Mouse (Mus musculus) fibroblast of lung, adult 2 months (primary cell): ENCODE results near the gene AI481877.
"Not testable (repeated sequence)": the region's sequence is repeated elsewhere in the genome, so short reads cannot be mapped to it uniquely, and the experiment has no call there.

ENCODE experiments used
- DNase-seq: peaks from one replicate; pipeline ENCODE4 v3.0.0-alpha.2; 2011; ENCODE audit warnings: low read depth

The AI481877 gene

GRCm38 (mm10) chr4:59138507-59139033 is at the start of gene AI481877:
AI481877 (minus strand) TSS chr4:59138983.
- DNase-seq, result not testable (repeated sequence)

GRCm38 (mm10) chr4:59188474-59188801 is 49.7 kb upstream of the AI481877 start:
- no peak for DNase-seq

GRCm38 (mm10) chr4:59187289-59187688 is 48.5 kb upstream of the AI481877 start:
- DNase-seq, result no peak

DNA sequence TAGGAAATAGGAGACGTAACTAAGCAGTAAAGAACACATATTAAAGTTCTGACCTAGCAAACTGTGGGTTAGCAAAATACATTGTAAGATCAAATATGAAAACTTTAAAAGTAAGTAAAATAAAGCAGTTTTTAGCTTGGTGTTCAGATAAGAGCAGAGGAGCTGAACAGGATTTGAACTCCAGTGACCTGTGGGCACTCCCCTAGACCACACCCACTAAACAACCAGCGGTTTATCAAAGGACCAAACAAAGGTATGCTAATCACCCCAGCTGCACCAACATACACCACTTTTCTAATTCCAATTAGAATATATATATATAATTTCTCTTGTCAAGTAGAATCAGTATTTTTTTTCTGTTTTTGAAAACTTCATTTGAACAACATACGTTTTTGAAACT is 46.9 kb upstream of the AI481877 start:
- no peak for DNase-seq

- DNase-seq, result no peak
Observed at GRCm38 (mm10) chr4:59181320-59182271, 42.8 kb upstream of the AI481877 start.

DNA sequence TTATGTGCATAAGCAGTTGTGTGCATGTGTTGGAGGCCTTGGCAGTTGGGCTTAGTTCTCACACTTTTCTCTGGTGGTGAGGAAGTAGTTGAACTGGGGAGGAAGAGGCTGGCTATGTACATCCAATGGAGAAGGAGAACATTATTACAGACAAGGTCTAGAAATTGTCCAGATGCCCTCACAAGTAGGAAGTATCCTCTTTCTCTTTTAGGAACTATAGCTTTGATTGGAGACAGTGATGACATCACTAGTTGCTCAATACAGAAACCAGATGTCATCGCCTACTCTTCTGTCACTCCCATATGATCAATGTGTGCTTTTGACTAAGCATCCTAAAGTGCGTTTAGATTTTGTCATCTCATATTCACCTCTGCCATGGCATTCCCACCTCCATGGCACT is 38.8 kb upstream of the AI481877 start:
- DNase-seq, result no peak

DNA sequence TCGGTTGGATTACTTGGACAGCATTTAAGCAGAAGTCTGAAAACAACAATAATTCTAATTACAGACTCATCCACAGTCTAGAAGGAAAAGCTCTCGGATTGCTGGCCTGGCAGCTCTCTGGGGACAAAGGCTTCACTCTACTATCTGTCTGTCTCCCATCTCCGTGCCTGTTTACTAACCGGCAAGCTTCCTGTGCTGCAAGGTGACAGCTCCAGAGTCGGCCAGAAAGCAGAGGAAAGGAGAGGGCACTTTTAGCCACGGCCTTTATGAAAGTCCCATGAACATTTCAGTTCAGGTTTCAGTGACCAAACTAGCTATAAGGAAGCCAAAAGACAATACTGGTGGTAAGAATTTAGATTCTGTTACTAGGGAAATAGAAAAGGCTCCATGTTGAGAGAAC is 37.1 kb upstream of the AI481877 start:
- DNase-seq, result no peak

DNA sequence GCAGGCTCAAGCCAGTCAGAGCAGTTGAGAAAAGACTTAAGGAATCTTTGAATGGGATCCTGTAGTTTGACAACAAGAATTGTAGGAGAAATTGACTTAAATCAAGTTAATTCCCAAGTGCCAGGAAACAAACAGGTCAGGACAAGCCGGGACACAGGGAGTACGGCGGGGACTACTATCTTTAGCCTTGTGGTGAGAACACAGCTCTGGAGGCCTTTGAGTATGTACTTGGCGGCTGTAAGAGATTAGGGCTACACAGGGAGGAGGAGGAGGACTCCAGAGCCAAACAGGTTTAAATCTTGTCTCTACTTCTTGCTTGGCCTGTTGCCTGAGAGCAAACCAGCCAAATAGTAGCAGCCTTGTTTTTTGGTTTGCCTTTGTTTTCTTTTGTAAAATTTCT is 36.2 kb upstream of the AI481877 start:
- DNase-seq, result no peak

DNA sequence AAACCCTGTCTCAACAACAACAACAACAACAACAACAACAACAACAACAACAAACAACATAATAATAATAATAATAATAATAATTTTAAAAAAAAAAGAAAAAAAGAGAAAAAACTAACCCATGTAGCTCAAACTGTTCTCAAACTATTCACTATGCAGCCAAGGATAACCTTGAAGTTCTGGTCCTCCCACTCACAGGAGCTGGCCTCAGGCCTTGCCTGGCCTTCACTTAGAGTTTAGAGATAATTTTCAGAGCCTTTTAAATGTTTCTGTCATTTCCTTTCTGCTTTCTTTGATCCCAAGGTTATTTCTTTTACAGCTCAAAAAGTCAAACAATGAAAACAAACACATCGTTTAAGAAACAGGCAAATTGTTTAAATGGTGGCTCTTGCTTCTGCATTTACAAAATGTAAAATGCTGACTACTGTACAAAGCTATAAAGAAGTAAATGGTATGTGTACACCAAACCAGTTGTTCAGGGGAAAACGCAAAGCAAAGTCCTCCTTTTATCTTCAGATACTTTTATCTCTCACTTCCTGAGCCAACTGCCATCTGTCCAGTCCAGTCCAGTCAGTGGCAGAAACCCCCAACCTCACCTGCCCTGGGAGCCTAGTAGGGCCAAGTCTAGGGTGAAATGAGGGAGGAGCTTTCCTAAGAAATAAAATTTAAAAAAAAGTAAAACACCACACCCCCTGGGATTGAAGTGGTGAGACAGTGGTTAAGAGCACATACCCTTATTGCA is 34.6 kb upstream of the AI481877 start:
- no peak for DNase-seq

GRCm38 (mm10) chr4:59172616-59173015 is 33.8 kb upstream of the AI481877 start:
- DNase-seq, result no peak

- DNase-seq, result no peak
Observed at GRCm38 (mm10) chr4:59169981-59170380, 31.2 kb upstream of the AI481877 start.

DNA sequence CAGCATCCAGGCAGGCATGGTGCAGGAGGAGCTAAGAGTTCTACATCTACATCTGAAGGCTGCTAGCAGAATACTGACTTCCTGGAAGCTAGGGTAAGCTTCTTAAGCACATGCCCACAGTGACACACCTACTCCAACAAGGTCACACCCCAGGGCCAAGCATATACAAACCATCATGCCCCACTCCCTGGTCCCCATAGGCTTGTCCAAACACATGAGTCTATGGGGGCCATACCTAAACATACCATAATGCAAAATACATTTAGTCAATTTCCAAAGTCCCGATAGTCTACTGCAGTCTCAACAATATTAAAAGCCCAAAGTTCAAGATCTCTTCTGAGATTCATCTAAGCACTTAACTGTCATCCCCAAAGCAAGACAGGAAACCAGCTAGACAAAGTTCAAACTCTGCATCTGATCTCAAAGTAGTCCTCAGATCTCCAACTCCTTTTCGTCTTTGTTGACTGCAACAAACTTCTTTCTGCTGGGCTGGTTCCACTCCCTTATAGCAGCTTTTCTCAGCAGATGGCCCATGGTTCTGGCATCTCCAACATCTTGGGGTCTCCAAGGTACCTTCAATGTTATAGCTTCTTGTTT is 28.6 kb upstream of the AI481877 start:
- DNase-seq, result no peak

DNA sequence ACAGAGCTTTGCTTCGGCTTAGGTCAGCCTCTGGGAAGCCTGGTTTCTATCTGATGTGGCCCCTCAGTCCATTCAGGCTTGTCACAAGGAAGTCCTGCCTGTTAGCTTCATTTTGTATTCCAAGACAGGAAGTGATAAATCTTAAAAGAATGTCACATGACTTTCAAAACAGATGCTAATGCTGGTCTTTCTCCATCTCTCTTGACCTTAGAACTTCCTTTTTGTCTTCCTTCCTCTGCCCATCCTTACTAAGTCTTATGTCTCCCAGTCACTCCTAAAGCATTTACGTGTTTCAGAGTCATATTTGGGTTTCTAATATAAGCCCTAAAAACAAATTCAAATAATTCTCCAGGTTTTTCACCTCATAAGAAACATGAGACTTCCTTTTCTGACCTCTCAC is 25.3 kb upstream of the AI481877 start:
- no peak for DNase-seq

DNA sequence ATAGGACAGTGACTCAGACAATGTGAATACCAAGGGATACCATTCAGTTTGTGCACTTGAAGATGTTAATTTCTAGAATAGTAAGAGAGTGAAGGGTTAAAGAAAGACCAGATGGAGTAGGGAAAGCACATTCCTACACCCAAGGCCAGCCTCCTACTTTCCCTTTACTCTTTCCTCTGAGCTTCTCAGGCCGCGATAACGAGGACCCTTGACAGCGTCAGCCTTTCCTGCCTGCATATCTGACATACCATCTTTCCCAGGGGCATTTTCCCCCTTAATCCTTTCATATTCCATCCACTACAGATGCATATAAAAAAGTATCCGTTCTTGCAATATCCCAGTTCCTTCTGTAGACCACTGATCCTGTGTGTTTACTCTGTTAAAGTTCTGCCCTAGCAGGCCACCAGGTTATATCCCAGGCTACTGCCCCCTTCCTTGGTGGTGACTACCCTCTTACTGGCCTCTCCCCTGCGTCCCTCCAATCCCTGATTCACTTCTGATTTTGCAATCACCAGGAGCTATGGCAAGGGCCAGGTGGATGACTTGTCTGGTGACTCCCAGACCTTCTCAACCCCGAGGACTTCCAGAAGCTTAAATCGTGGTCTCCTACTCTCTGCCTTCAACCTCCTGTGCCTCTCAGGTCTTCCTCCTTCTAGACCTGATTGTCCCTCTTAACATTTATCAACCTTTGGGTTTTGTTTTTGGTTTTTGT is 22.3 kb upstream of the AI481877 start:
- no peak for DNase-seq

DNA sequence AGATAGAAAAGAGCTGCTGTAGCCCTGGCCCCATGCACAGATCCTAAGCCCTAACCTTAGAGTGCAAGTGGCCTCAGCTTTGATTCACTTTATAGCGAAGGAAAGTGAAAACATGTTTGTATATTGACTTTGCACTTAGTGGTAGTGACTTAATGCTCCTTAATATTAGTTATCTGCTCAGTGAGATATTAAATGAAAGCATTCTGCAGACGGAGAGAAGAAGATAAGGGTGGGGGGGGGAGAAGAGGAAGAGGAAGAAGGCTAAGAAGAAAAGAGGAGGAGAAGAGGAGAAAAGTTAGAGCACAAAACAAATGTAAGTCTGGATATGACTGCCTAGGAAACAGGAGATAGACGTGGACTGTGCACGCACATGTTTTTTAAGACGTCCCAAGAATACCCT is 21.5 kb upstream of the AI481877 start:
- no peak for DNase-seq

DNA sequence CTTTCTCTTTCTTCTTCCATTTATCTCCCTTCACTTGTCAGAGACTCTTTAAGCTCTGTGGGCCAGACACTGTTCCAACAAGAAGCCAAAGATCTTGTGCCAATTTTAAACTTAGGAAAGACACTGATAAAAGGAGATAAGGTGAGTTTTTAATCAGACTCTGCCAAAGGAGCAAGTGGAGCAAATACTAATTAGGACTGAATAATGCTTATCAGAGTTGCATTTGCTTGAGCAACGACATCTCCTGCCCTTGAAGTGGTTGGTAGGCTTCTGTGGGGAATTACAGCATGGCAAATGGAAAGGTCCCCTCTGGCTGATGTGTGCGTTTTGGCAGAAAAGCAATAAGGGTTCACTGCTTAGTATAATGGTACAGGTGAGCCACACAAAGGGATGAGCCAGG is 18.9 kb upstream of the AI481877 start:
- no peak for DNase-seq

DNA sequence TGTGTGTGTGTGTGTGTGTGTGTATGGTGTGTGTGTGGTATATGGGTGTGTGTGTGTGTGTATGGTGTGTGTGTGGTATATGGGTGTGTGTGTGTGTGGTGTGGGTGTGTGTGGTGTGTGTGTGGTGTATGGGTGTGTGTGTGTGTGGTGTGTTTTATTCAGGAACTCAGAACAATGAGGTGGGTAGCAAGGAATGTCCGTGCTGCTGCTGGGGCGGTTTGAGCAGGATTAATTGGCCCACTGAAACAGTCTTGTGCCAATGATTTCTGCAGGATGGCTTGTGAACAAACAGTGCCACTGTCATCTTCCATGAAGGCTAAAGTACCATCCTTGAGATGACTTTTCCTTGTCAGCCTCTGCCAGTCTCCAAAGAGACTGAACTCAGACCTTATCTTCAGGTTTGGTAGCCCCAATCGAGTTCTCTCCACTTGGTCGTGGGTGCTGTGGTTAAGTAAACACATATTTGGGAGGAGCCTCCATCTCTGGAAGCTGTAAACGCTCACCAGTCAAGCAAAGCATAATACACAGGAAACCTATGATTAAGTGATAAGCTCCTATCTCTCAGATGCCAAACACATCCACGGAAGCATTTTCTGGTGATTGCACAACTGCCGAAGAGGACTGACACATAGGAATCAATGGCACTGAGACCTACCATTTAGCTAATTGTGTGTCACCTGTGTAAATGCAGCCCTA is 18.3 kb upstream of the AI481877 start:
- DNase-seq, result no peak

GRCm38 (mm10) chr4:59151953-59152352 is 13.2 kb upstream of the AI481877 start:
- no peak for DNase-seq

DNA sequence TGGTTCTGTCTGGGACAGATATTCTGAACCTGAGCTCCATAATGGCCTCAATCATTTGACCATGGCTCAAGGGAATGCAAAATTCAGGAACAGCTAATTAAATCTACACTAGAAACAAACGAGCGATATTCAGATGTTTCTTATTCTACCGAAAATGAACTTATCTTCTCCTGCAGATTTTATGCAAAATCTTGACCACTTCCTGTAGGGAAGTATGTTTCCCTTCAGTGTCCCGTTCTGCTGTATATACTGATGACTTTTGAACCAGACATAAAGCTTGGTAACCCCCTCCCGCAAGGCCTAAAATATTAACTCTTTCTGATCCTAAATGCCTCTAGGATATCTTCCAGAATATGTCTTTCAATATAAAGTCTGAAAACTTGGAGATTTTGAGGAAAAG is 12.1 kb upstream of the AI481877 start:
- no peak for DNase-seq

DNA sequence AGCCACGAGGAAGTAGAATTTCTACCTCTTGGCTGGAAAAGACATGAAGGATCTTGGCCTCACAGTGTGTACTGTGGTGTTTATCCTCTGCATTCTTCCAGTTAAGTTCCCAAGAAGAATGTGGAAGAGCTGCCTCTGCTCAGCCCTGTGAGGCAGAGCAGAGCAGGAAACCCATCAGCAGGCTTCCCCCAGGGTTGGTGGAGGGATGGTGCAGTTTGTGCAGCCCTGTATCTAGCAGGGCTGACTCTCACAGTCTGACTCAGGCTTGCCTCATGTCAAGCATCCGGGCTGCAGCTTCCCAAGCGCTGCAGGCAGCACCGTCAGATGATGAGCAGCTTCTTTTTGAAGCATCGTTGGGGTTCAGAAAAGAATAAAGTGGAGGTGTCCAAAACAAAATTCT is 10.3 kb upstream of the AI481877 start:
- no peak for DNase-seq

DNA sequence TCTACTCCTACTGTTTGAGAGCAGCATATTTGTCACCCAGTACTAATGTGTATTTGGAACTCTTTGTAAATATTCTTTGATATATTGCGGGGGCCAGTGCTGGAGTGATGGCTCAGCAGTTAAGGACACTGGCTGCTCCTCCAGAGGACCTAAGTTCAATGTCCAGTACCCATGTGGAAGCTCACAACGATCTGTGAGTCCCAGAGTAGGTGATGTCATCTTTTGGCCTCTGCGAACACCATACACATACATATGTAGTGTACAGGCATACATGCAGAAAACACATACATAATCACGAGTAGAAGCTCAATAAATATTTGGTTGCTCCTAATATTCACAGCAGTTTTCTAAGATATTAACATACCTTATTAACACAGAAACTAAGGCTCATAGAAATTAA is 9.8 kb downstream of the AI481877 start:
- no peak for DNase-seq
